Mouse (Mus musculus) cortical plate, adult 2 months (tissue): ENCODE data around the gene Syne1.

Experiments used
- CTCF ChIP-seq: fragments of 200-500 bp; IDR thresholded peaks from 2 replicates; pipeline ENCODE4 v1.5.1; 2011; ENCODE audit warnings: mild to moderate bottlenecking, control low read depth, low read length; ENCODE audit not compliant: insufficient read depth; ENCODE audit errors: extremely low read depth
- POLR2A ChIP-seq: fragments of 200-500 bp; IDR thresholded peaks from 2 replicates; pipeline ENCODE4 v1.6.1; 2011; ENCODE audit warnings: mild to moderate bottlenecking, low read length, control low read depth; ENCODE audit not compliant: insufficient read depth; ENCODE audit errors: extremely low read depth

DNA sequence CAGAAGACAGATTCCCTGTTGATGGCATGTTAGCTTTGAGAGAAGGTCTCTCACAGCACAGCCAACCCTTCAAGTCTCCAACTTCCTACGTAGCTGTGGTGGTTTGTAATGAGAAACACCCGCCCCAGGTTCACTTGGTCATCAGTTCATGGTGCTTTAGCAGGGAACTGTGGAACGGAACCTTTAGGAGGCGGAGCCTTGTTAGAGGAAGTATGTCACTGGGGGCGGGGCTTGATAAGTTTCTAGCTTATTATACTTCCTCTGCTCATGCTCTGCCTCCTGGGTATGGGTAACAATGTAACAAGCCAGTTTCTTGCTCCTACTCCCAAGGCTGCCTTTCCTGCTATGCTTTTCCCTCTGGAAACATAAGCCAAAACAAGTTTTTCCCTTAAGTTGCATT is 505.6 kb downstream of the Syne1 start:
- TF ChIP-seq CTCF (no peak), POLR2A (no peak)
